Mouse (Mus musculus): ENCODE measurements around the gene Shpk.

- TF ChIP-seq CTCF (IDR thresholded peaks at IDR 0.05; ENCODE audit: borderline replicate concordance, extremely low read depth, insufficient read depth, insufficient read length) = no peak
- TF ChIP-seq POLR2A (IDR thresholded peaks at IDR 0.05; ENCODE audit: borderline replicate concordance, extremely low read depth, insufficient read depth, insufficient read length, poor library complexity, severe bottlenecking) = peak; percentile 45; the same call in 1 of the 2 replicates
Observed at GRCm38 (mm10) chr11:73176608-73177508, 22.4 kb upstream of the Shpk start, which contains the start of the genes Emc6 and Tax1bp3.
